In the genomic region with DNA sequence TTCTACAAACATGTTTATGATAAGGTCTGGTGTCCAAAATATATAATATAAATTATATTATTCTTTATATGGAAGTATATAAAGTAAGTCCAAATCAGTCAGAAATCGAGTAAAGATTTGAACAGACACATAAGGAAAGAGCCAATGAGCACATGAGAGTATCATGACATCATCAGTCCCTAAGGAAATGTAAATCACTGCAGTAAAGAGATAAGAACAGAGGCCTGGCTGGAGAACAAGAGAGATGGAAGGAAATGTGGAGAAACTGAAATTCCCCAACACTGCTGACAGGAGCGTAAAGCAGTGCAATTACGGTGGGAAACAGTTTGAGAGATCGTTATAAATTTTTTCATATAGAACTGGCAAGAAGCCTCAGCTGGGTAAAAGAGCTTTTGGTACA, we compare ENCODE assay signal across 18 mouse cellular contexts.
DNase-seq lines count a peak whose midpoint lies in the region; ATAC-seq and TF ChIP-seq lines count a peak whose summit lies in the region.
"Had no signal": no experiment of that assay in that cellular context is flagged by ENCODE, and none has a peak within 500 bp of the region (broad histone marks: within the 10 kb centered on the region; RNA-seq: fewer than 3 reads in every experiment).

No protein-coding gene starts in this region.

- no peak for ATAC-seq in hindbrain, postnatal 0 days
- no peak for ATAC-seq in hindbrain, embryonic 16.5 days
- no peak for ATAC-seq in lung, embryonic 14.5 days (ENCODE audit: insufficient read depth)
- ATAC-seq: activated CD4-positive, CD25-positive, alpha-beta regulatory T cell, adult 4 months; forebrain, embryonic 15.5 days; Patski had no signal

- no peak for TF ChIP-seq CTCF in hindbrain, postnatal 0 days (IDR thresholded peaks at IDR 0.05; ENCODE audit: low read depth)
- no peak for TF ChIP-seq CTCF in lung, embryonic 14.5 days (IDR thresholded peaks at IDR 0.05; ENCODE audit: low read depth)

- no peak overlapping the region for H3K4me2 ChIP-seq in hindbrain, postnatal 0 days (ENCODE audit: low read depth, low read length)
- no peak overlapping the region for H3K4me2 ChIP-seq in hindbrain, embryonic 16.5 days (ENCODE audit: low read length)
- no peak overlapping the region for H3K4me2 ChIP-seq in lung, embryonic 14.5 days
- H3K4me2 ChIP-seq: forebrain, embryonic 15.5 days; liver, embryonic 11.5 days; lung, embryonic 15.5 days had no signal

- no peak overlapping the region for H3K27ac ChIP-seq in hindbrain, postnatal 0 days
- H3K27ac ChIP-seq in hindbrain, embryonic 16.5 days (ENCODE audit: low read depth, low read length), result no peak overlapping the region
- H3K27ac ChIP-seq in lung, embryonic 14.5 days (ENCODE audit: low read depth), result no peak overlapping the region
- H3K27ac ChIP-seq: forebrain, embryonic 15.5 days; lung, embryonic 15.5 days had no signal

- H3K27me3 ChIP-seq in hindbrain, postnatal 0 days (ENCODE audit: insufficient read depth, low read length), result no peaks in the 10 kb centered on the region
- H3K27me3 ChIP-seq in hindbrain, embryonic 16.5 days (replicated peaks; ENCODE audit: control insufficient read depth, insufficient read depth, low read length), result no peaks in the 10 kb centered on the region
- H3K27me3 ChIP-seq in lung, embryonic 14.5 days (ENCODE audit: insufficient read depth, low read length), result no peaks in the 10 kb centered on the region
- H3K27me3 ChIP-seq: forebrain, embryonic 15.5 days; lung, embryonic 15.5 days; megakaryocyte, embryonic 14.5 days; Patski had no signal

- peak; percentile 33 for DNase-seq in embryo, embryonic 10 days (ENCODE audit: low spot score)
- DNase-seq in embryo, embryonic 11 days, result no peak
- peak; percentile 13 for DNase-seq in hindbrain, postnatal 0 days (ENCODE audit: low spot score)
- DNase-seq in lung, embryonic 14.5 days, result peak; percentile 76
- DNase-seq in lung, postnatal 36 days, result no peak
- peak; percentile 34 for DNase-seq in brain, adult 2 months (ENCODE audit: low read depth, low spot score)
- no peak for DNase-seq in urinary bladder, postnatal 4 days (ENCODE audit: low spot score in 2 of 2)
- DNase-seq: adrenal gland, postnatal 36 days; cerebellum, adult 9-10 months; kidney, adult 18-20 months; right cerebral cortex, postnatal 25 days had no signal

- no peaks in the 10 kb centered on the region for H3K4me1 ChIP-seq in hindbrain, postnatal 0 days (ENCODE audit: insufficient read depth, low read length)
- no peaks in the 10 kb centered on the region for H3K4me1 ChIP-seq in hindbrain, embryonic 16.5 days (ENCODE audit: control insufficient read depth, insufficient read depth, low read depth, low read length)
- no peaks in the 10 kb centered on the region for H3K4me1 ChIP-seq in lung, embryonic 14.5 days (ENCODE audit: insufficient read depth)
- H3K4me1 ChIP-seq: forebrain, embryonic 15.5 days had no signal

- no peaks in the 10 kb centered on the region for H3K9me3 ChIP-seq in hindbrain, postnatal 0 days (ENCODE audit: low read length)
- no peaks in the 10 kb centered on the region for H3K9me3 ChIP-seq in hindbrain, embryonic 16.5 days (ENCODE audit: control insufficient read depth, low read length)
- H3K9me3 ChIP-seq in lung, embryonic 14.5 days (ENCODE audit: low read depth, low read length), result no peaks in the 10 kb centered on the region
- H3K9me3 ChIP-seq: forebrain, embryonic 15.5 days; lung, embryonic 15.5 days had no signal

- 65% methylated on average over 4 of the region's 4 CpGs for WGBS in hindbrain, postnatal 0 days
- 65% methylated on average over 4 of the region's 4 CpGs for WGBS in hindbrain, embryonic 16.5 days
- 27% methylated on average over 4 of the region's 4 CpGs for whole genome bisulfite sequencing in lung, embryonic 14.5 days

- no peak overlapping the region for H3K9ac ChIP-seq in hindbrain, postnatal 0 days (replicated peaks; ENCODE audit: low read length)
- no peak overlapping the region for H3K9ac ChIP-seq in hindbrain, embryonic 16.5 days (ENCODE audit: low read depth, low read length)
- H3K9ac ChIP-seq in lung, embryonic 14.5 days, result no peak overlapping the region
- H3K9ac ChIP-seq: forebrain, embryonic 15.5 days; lung, embryonic 15.5 days had no signal

- H3K4me3 ChIP-seq in hindbrain, postnatal 0 days (ENCODE audit: low read length), result no peak overlapping the region
- H3K4me3 ChIP-seq in hindbrain, embryonic 16.5 days (ENCODE audit: low read length), result no peak overlapping the region
- H3K4me3 ChIP-seq in lung, embryonic 14.5 days (ENCODE audit: low read depth, low read length), result no peak overlapping the region
- H3K4me3 ChIP-seq: forebrain, embryonic 15.5 days; lung, embryonic 15.5 days; megakaryocyte, embryonic 14.5 days had no signal

- no peaks in the 10 kb centered on the region for H3K36me3 ChIP-seq in hindbrain, postnatal 0 days (ENCODE audit: insufficient read depth, low read length)
- H3K36me3 ChIP-seq in hindbrain, embryonic 16.5 days (ENCODE audit: control insufficient read depth, insufficient read depth, low read length), result no peaks in the 10 kb centered on the region
- no peaks in the 10 kb centered on the region for H3K36me3 ChIP-seq in lung, embryonic 14.5 days (ENCODE audit: insufficient read depth)
- H3K36me3 ChIP-seq: forebrain, embryonic 15.5 days; lung, embryonic 15.5 days had no signal

Comparison
In these comparisons a context has a peak if more than half of its experiments do, and no peak if none do; other contexts are left out.
1. DNase-seq: peak in embryo, embryonic 10 days (single experiment), hindbrain, postnatal 0 days (single experiment), lung, embryonic 14.5 days (single experiment) and brain, adult 2 months (single experiment); none in embryo, embryonic 11 days (single experiment), lung, postnatal 36 days (single experiment) and urinary bladder, postnatal 4 days (0 of 2).